Comparison of ENCODE assay signal across 9 mouse cellular contexts in the genomic region with DNA sequence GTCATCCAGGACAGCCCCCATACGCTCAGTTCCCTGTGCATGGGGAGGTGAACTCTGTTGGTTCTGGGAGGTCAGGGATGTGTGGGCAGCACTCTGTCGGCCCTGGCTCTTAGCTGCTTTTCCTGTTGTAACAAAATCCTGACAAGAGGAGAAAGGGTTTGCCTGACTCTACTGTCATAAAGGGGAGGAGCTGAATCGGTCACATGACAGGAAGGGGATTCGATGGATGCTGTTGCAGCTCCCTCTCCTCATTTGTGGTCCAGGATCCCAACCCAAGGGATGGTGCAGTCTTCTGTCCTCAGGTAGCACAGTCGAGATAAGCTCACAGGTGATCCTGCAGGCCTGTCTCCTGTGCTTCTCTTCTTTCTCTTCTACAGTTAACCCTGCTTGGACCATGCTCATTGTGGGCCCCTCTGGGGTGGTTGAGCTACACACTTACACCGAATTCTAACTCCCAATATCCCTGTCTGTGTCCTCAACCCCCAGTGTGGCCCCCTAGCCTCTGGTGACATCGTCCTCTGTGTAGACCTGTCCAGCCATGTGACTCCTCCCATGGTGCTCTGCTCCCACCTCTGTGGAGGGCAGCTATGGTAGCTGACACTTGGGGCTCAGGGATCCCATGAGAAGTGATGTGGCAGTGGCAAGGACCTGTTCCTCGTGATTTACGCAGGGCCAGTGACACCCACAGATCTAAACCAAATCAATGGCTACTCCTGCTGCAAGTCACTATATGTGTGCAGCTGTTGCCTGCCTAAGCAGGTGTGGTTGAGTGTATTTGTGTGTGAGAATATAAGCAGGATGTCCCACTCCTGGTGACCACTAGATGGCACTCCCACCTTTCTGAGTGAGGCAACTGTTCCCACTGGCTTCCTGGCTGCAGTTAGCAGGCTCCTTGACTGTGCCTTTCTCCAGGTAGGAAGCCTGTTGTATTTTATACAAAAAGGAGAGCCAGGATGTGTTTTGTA. TPM values are rescaled to one million over a fixed set of nuclear protein-coding genes. Genes with fewer than 3 reads are reported as not detected.
DNase-seq lines count a peak whose midpoint lies in the region; ATAC-seq and TF ChIP-seq lines count a peak whose summit lies in the region.
"Had no signal": no experiment of that assay in that cellular context is flagged by ENCODE, and none has a peak within 500 bp of the region (broad histone marks: within the 10 kb centered on the region; RNA-seq: fewer than 3 reads in every experiment).

No protein-coding gene starts in this region.

- 70% methylated on average over 9 of the region's 9 CpGs for WGBS in limb, embryonic 11.5 days
- WGBS in midbrain, embryonic 14.5 days, result 73% methylated on average over 9 of the region's 9 CpGs
- WGBS in small intestine, adult 2 months, result 60% methylated on average over 9 of the region's 9 CpGs

- H3K9me3 ChIP-seq in limb, embryonic 11.5 days (ENCODE audit: control insufficient read depth, low read length), result no peaks in the 10 kb centered on the region
- no peaks in the 10 kb centered on the region for H3K9me3 ChIP-seq in midbrain, embryonic 14.5 days (ENCODE audit: control insufficient read depth, low read length)
- H3K9me3 ChIP-seq: embryonic facial prominence, embryonic 13.5 days had no signal

- H3K4me3 ChIP-seq in limb, embryonic 11.5 days (ENCODE audit: low read depth, low read length), result no peak overlapping the region
- no peak overlapping the region for H3K4me3 ChIP-seq in midbrain, embryonic 14.5 days (replicated peaks; ENCODE audit: low read depth, low read length)
- no peak overlapping the region for H3K4me3 ChIP-seq in small intestine, adult 2 months (ENCODE audit: low read depth, low read length)
- H3K4me3 ChIP-seq: embryonic facial prominence, embryonic 13.5 days had no signal

- no peaks in the 10 kb centered on the region for H3K27me3 ChIP-seq in limb, embryonic 11.5 days (ENCODE audit: control insufficient read depth, insufficient read depth, low read length)
- no peaks in the 10 kb centered on the region for H3K27me3 ChIP-seq in midbrain, embryonic 14.5 days (ENCODE audit: control insufficient read depth, insufficient read depth, low read length)
- no peaks in the 10 kb centered on the region for H3K27me3 ChIP-seq in small intestine, adult 2 months (ENCODE audit: control insufficient read depth, insufficient read depth, low read length)
- H3K27me3 ChIP-seq: embryonic facial prominence, embryonic 13.5 days had no signal

- TF ChIP-seq CTCF in small intestine, adult 2 months (IDR thresholded peaks at IDR 0.05; ENCODE audit: extremely low read depth, insufficient read length, insufficient replicate concordance, low read depth, low read length), result peak; percentile 88; the same call in 1 of the 2 replicates

- H3K27ac ChIP-seq in limb, embryonic 11.5 days (replicated peaks; ENCODE audit: low read depth, low read length), result no peak overlapping the region
- H3K27ac ChIP-seq in midbrain, embryonic 14.5 days (replicated peaks; ENCODE audit: low read depth, low read length), result no peak overlapping the region
- H3K27ac ChIP-seq in small intestine, adult 2 months (ENCODE audit: insufficient read depth, low read depth, low read length), result no peak overlapping the region
- H3K27ac ChIP-seq: embryonic facial prominence, embryonic 13.5 days had no signal

- no peaks in the 10 kb centered on the region for H3K4me1 ChIP-seq in limb, embryonic 11.5 days (ENCODE audit: control insufficient read depth, insufficient read depth, low read length)
- no peaks in the 10 kb centered on the region for H3K4me1 ChIP-seq in midbrain, embryonic 14.5 days (ENCODE audit: control insufficient read depth, insufficient read depth, low read length)
- H3K4me1 ChIP-seq in small intestine, adult 2 months (ENCODE audit: control insufficient read depth, insufficient read depth, insufficient read length, low read length), result no peaks in the 10 kb centered on the region
- H3K4me1 ChIP-seq: embryonic facial prominence, embryonic 13.5 days had no signal

- H3K9ac ChIP-seq in limb, embryonic 11.5 days (ENCODE audit: low read length), result no peak overlapping the region
- H3K9ac ChIP-seq in midbrain, embryonic 14.5 days (replicated peaks; ENCODE audit: low read length), result no peak overlapping the region
- H3K9ac ChIP-seq: embryonic facial prominence, embryonic 13.5 days had no signal

- ATAC-seq in limb, embryonic 11.5 days (ENCODE audit: insufficient number of reproducible peaks, low FRiP score, low TSS enrichment, low read depth), result peak; percentile 75; the same call in 1 of the 2 replicates
- peak; percentile 67 for ATAC-seq in midbrain, embryonic 14.5 days (ENCODE audit: low FRiP score, low TSS enrichment)

- H3K36me3 ChIP-seq in limb, embryonic 11.5 days (ENCODE audit: control insufficient read depth, insufficient read depth, low read length), result peaks cover 14% of the 10 kb centered on the region; the same call in 1 of the 2 replicates
- peaks cover 85% of the 10 kb centered on the region for H3K36me3 ChIP-seq in midbrain, embryonic 14.5 days (ENCODE audit: control insufficient read depth, insufficient read depth, low read length)
- H3K36me3 ChIP-seq in small intestine, adult 2 months (ENCODE audit: control insufficient read depth, insufficient read depth, low read length), result peaks cover 42% of the 10 kb centered on the region

- DNase-seq in A20 (ENCODE audit: low read depth, low spot score), result peak; percentile 74
- peak; percentile 74 for DNase-seq in adrenal gland, adult 2 months
- DNase-seq in embryo, embryonic 11 days, result peak; percentile 81
- DNase-seq in gastrocnemius, postnatal 4 days (ENCODE audit: low spot score in 2 of 2), result peak; percentile 37 to 65
- peak; percentile 55 to 77 for DNase-seq in kidney, adult 8-10 months
- peak; percentile 82 for DNase-seq in limb, embryonic 11.5 days (ENCODE audit: low spot score)
- DNase-seq in midbrain, embryonic 14.5 days, result peak; percentile 92

- H3K4me2 ChIP-seq in limb, embryonic 11.5 days (ENCODE audit: low read depth, severe bottlenecking), result no peak overlapping the region
- no peak overlapping the region for H3K4me2 ChIP-seq in midbrain, embryonic 14.5 days (ENCODE audit: low read length)
- H3K4me2 ChIP-seq: embryonic facial prominence, embryonic 13.5 days had no signal

- TF ChIP-seq POLR2A in small intestine, adult 2 months (IDR thresholded peaks at IDR 0.05; ENCODE audit: low read depth, low read length), result no peak

RNA-seq across cellular contexts. Expression of a gene that starts 31.3 kb away (rescaled TPM):
- total RNA-seq in adrenal gland, adult 2 months (2021), result 10 to 100 TPM; 37.6 to 37.8 TPM
- polyA plus RNA-seq in adrenal gland, adult 2 months (2012; rRNA removed), result 53.7 and 56.4 TPM in 2 replicates
- total RNA-seq in gastrocnemius, postnatal 4 days (2021), result 10 to 100 TPM; 33.3 to 35.0 TPM
- 33.2 and 34.4 TPM in 2 replicates for polyA plus RNA-seq in limb, embryonic 11.5 days (2014; fragmentation: Nextera tagmentation; extraction: Ambion mirVana)
- polyA plus RNA-seq in midbrain, embryonic 14.5 days (2014; fragmentation: Nextera tagmentation; extraction: Ambion mirVana), result 72.4 and 78.9 TPM in 2 replicates
- polyA plus RNA-seq in small intestine, adult 2 months (2012; rRNA removed), result 20.5 and 38.3 TPM in 2 replicates

RNA-seq across cellular contexts. Expression of a gene that starts 54.1 kb away (rescaled TPM):
- total RNA-seq in adrenal gland, adult 2 months (2021), result 1 to 10 TPM; 3.1 to 3.5 TPM
- 2.7 and 3.0 TPM in 2 replicates for polyA plus RNA-seq in adrenal gland, adult 2 months (2012; rRNA removed)
- 10 to 100 TPM; 39.7 to 41.6 TPM for total RNA-seq in gastrocnemius, postnatal 4 days (2021)
- 153 and 167 TPM in 2 replicates for polyA plus RNA-seq in limb, embryonic 11.5 days (2014; fragmentation: Nextera tagmentation; extraction: Ambion mirVana)
- 11.3 and 21.5 TPM in 2 replicates for polyA plus RNA-seq in midbrain, embryonic 14.5 days (2014; fragmentation: Nextera tagmentation; extraction: Ambion mirVana)
- polyA plus RNA-seq in small intestine, adult 2 months (2012; rRNA removed), result 7.6 and 16.3 TPM in 2 replicates

RNA-seq across cellular contexts. Expression of a gene that starts 57.1 kb away (rescaled TPM):
- total RNA-seq in adrenal gland, adult 2 months (2021), result not detected
- not detected in 2 replicates for polyA plus RNA-seq in adrenal gland, adult 2 months (2012; rRNA removed)
- total RNA-seq in gastrocnemius, postnatal 4 days (2021), result not detected
- polyA plus RNA-seq in limb, embryonic 11.5 days (2014; fragmentation: Nextera tagmentation; extraction: Ambion mirVana), result not detected in 2 replicates
- polyA plus RNA-seq in midbrain, embryonic 14.5 days (2014; fragmentation: Nextera tagmentation; extraction: Ambion mirVana), result not detected in 2 replicates
- polyA plus RNA-seq in small intestine, adult 2 months (2012; rRNA removed), result not detected in 2 replicates
- polyA plus RNA-seq: embryonic facial prominence, embryonic 13.5 days had no signal
